Mouse (Mus musculus) spleen, adult 2 months (tissue): ENCODE data around the gene Mknk1. TPM values are rescaled to one million over a fixed set of nuclear protein-coding genes. Genes with fewer than 3 reads are reported as not detected.

Experiments
- DNase-seq, 2 experiments: peaks; one replicate each; pipeline versions ENCODE4 v3.0.0 to v3.0.0-alpha.2; 2012 to 2021; ENCODE audit warnings: low spot score in 2 of 2, low read depth in 1 of 2
- H3K27ac ChIP-seq: fragments of 200-500 bp; 2 replicates; pipeline ENCODE4 v1.5.1; 2012; ENCODE audit warnings: low read length, inconsistent platforms; ENCODE audit not compliant: insufficient read depth
- H3K27me3 ChIP-seq: fragments of 200-500 bp; 2 replicates; pipeline ENCODE4 v1.6.1; 2012; ENCODE audit warnings: mild to moderate bottlenecking, moderate library complexity, low read length, inconsistent platforms; ENCODE audit not compliant: control insufficient read depth, insufficient read depth
- H3K36me3 ChIP-seq: fragments of 200-500 bp; 2 replicates; pipeline ENCODE4 v1.6.1; 2012; ENCODE audit warnings: mild to moderate bottlenecking, low read length, inconsistent platforms; ENCODE audit not compliant: control insufficient read depth, insufficient read depth
- H3K4me1 ChIP-seq: fragments of 200-500 bp; 2 replicates; pipeline ENCODE4 v1.6.1; 2011; ENCODE audit warnings: inconsistent platforms; ENCODE audit not compliant: control insufficient read depth, insufficient read depth, insufficient read length
- H3K4me3 ChIP-seq: fragments of 200-500 bp; 2 replicates; pipeline ENCODE4 v1.5.1; 2011; ENCODE audit warnings: mild to moderate bottlenecking, inconsistent platforms; ENCODE audit not compliant: insufficient read depth, insufficient read length; ENCODE audit errors: extremely low read depth
- CTCF ChIP-seq: fragments of 200-500 bp; IDR thresholded peaks from 2 replicates; pipeline ENCODE4 v1.5.1; 2011; ENCODE audit warnings: mild to moderate bottlenecking, inconsistent platforms; ENCODE audit not compliant: insufficient read depth, insufficient read length, insufficient replicate concordance; ENCODE audit errors: extremely low read depth
- POLR2A ChIP-seq: fragments of 200-500 bp; IDR thresholded peaks from 2 replicates; pipeline ENCODE4 v1.6.1; 2011; ENCODE audit warnings: low read depth, low read length, inconsistent platforms
- WGBS: fragments of 180-500 bp; shearing (Covaris S2); methylation state at CpG from one replicate; pipeline ENCODE4 v1.1.7; 2018; 5-methylcytosine and 5-hydroxymethylcytosine counted together
- polyA plus RNA-seq: library from polyadenylated mRNA; depleted of rRNA; stranded (reverse); fragments of >200 nt; gene quantifications from 2 replicates; pipeline ENCODE4 v1.2.3, GENCODE M21; 2012

Gene Mknk1
- polyA plus RNA-seq, 1 experiment: 68.2 TPM

DNA sequence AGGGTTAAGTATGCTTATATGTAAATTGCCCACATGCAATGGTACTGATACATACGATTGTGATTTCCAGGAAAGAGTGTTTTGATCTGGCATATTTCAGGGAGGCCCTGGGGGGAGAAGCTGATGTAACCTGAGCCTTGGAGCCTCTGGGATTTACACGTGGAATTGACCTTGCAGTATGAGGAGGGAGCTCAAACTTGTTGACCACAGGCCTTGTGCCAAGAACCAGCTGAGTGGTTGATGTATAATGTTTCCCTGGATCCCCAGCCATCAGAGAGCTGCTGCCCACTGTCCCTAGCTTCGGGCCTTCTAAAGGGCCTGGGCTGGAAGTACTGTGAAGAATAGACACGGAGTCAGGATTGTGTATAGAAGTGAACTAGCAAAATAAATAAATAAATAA lies 958 bp downstream of the Mknk1 start:
- DNase-seq: no peak
- WGBS: 72% methylated on average over 4 of the region's 4 CpGs
- H3K4me3 ChIP-seq: peak overlapping the region; percentile 78; the same call in 1 of the 2 replicates
- peaks cover 5% of the 10 kb centered on the region for H3K36me3 ChIP-seq
- H3K4me1 ChIP-seq: peaks cover 5% of the 10 kb centered on the region; the same call in 1 of the 2 replicates
- no peaks in the 10 kb centered on the region for H3K27me3 ChIP-seq
- no peak overlapping the region for H3K27ac ChIP-seq
- TF ChIP-seq POLR2A (no peak), CTCF (no peak)

- H3K36me3 ChIP-seq: peaks cover 1% of the 10 kb centered on the region; the same call in 1 of the 2 replicates
These were observed 1.8 kb downstream of the Mknk1 start for GRCm38 (mm10) chr4:115840842-115841241.

GRCm38 (mm10) chr4:115846656-115847055 lies 7.7 kb downstream of the Mknk1 start:
- Histone ChIP-seq H3K27me3 (no peaks in the 10 kb centered on the region), H3K4me1 (peaks cover 11% of the 10 kb centered on the region; the same call in 1 of the 2 replicates), H3K36me3 (peaks cover 19% of the 10 kb centered on the region), H3K27ac (no peak overlapping the region), H3K4me3 (no peak overlapping the region)
- TF ChIP-seq POLR2A (no peak), CTCF (no peak)
- WGBS: 88% methylated on average over 2 of the region's 2 CpGs
- no peak for DNase-seq

More at GRCm38 (mm10) chr4:115840842-115841241, 1.8 kb downstream of the Mknk1 start:
- TF ChIP-seq CTCF (no peak), POLR2A (no peak)
- no peak for DNase-seq
- Histone ChIP-seq H3K4me3 (no peak overlapping the region), H3K27me3 (no peaks in the 10 kb centered on the region), H3K4me1 (peaks cover 5% of the 10 kb centered on the region; the same call in 1 of the 2 replicates), H3K27ac (no peak overlapping the region)
- WGBS: 89% methylated on average over 4 of the region's 4 CpGs

- Histone ChIP-seq H3K27ac (peak overlapping the region; percentile 68), H3K4me1 (peaks cover 11% of the 10 kb centered on the region; the same call in 1 of the 2 replicates), H3K27me3 (no peaks in the 10 kb centered on the region), H3K36me3 (peaks cover 21% of the 10 kb centered on the region), H3K4me3 (no peak overlapping the region)
- TF ChIP-seq CTCF: no peak
- no peak for TF ChIP-seq POLR2A
- no peak for DNase-seq
- WGBS: 9% methylated on average over 5 of the region's 5 CpGs
These were observed 8.4 kb downstream of the Mknk1 start for GRCm38 (mm10) chr4:115847377-115847776.

- peak overlapping the region; percentile 16; the same call in 1 of the 2 replicates for H3K27ac ChIP-seq
- peaks cover 19% of the 10 kb centered on the region for H3K36me3 ChIP-seq
- H3K4me1 ChIP-seq: peaks cover 11% of the 10 kb centered on the region; the same call in 1 of the 2 replicates
- no peak for TF ChIP-seq POLR2A
- TF ChIP-seq CTCF: no peak
- no peak overlapping the region for H3K4me3 ChIP-seq
- no peak for DNase-seq
- no peaks in the 10 kb centered on the region for H3K27me3 ChIP-seq
- 79% methylated on average over 1 of the region's 1 CpGs for WGBS
These were observed 9.1 kb downstream of the Mknk1 start for GRCm38 (mm10) chr4:115848083-115848482.

DNA sequence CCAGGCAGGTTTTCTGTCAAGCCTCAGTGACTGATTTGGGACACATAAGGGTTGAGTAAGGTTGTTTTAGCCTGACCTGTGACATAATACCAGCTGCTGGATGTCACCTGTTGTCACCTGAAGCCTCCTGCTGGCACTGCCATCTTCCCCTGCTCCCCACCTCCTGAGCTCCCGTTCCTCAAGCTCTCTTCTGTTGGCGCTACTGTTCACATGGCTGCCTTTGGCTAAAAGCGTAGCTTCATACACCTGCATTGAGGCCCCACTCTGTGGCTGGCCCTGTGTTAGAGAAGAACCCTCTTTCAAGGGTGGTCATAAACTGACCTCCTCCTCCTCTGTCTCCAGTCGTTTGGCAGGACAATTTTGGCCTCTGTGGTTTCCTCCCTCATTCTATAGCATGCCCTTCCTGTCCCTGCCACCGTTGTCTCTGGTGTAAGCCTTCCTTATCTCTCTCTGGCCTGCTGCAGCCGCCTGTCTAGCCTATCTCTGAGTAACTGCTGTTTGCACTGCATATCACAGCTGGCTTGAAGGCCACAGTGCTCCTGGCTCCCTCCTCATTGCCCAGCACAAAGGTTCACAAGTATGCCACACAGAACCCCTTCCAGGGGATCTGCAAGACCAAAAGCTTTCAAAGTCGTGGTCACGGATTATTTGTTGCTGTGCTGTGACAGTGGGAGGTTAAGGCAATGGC lies 10.1 kb downstream of the Mknk1 start:
- H3K36me3 ChIP-seq: peaks cover 24% of the 10 kb centered on the region
- H3K4me1 ChIP-seq: peaks cover 11% of the 10 kb centered on the region; the same call in 1 of the 2 replicates
- H3K27me3 ChIP-seq: no peaks in the 10 kb centered on the region
- no peak for TF ChIP-seq CTCF
- TF ChIP-seq POLR2A: no peak
- H3K27ac ChIP-seq: peak overlapping the region; percentile 10; the same call in 1 of the 2 replicates
- no peak overlapping the region for H3K4me3 ChIP-seq
- DNase-seq: no peak
- 49% methylated on average over 8 of the region's 8 CpGs for WGBS

DNA sequence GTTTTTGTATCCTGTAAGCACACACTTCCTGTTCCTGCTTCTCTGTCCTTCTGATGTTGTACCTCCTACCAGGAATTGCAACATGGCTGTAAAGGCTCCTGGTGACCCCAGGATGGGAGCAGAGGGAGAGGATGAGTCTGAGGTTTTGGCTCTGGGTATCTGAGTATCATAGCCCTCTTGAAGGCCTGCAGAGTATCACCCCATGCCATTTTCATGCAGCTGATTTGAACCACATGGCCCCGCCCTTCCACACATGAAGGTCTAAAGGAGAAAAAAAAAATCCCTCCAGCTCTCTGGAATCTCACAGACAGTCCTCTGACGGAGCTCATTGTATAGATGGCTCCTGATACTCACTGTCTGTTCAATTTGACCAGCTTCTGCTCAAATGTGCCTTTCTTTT lies 11.1 kb downstream of the Mknk1 start:
- no peak for DNase-seq
- Histone ChIP-seq H3K27me3 (no peaks in the 10 kb centered on the region), H3K27ac (no peak overlapping the region), H3K36me3 (peaks cover 25% of the 10 kb centered on the region), H3K4me1 (peaks cover 11% of the 10 kb centered on the region; the same call in 1 of the 2 replicates), H3K4me3 (no peak overlapping the region)
- TF ChIP-seq POLR2A (no peak), CTCF (no peak)
- 87% methylated on average over 2 of the region's 2 CpGs for WGBS
